Mouse (Mus musculus) spleen, postnatal 36 days (tissue): ENCODE results near the gene Elk3.

Experiments used
- DNase-seq, 2 experiments: peaks; one replicate each; pipeline ENCODE4 v3.0.0; 2022; ENCODE audit warnings: low spot score in 2 of 2, mixed read lengths in 1 of 2

The Elk3 gene

GRCm38 (mm10) chr10:93332261-93332809, 21.4 kb upstream of the Elk3 start:
- no peak for DNase-seq

GRCm38 (mm10) chr10:93331543-93331942, 20.6 kb upstream of the Elk3 start:
- no peak for DNase-seq

DNA sequence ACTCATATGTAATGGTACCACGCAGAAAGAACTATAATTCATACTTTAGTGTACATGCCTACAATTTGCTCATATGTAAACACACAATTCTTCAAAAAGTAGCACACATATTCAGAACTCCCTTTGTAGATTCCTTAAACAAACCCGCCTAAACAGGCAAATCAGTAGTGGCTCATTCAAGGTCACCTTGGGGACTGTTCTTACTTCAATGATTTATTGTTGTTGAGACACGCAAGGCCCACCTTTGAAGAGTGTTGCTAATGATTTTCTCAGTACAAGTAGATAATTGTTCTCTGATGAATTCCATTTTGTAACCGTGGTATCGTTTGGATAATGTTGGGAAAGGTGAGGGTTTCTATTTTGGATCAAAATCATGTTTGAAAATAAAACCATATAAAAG, 17.4 kb upstream of the Elk3 start:
- DNase-seq, result no peak

DNA sequence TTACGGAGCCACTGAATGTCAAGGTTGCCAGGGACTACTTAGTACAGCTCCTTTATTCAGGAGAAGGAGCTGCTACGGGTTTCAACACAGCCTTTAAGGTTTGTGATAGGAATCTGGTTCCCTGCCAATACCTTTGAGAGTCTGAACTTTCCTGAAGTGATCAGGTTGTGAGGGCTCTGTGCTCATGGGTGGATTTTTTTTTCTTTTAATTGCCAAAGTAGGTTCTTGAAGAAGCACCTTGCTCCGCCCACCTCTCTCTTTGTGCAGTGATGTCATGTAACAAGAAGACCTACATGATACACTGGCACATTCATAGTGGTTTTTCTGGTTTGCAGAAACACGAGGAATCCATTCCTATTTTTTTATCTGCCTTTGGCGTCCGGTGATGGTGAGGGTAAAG, 16.3 kb upstream of the Elk3 start:
- no peak for DNase-seq

GRCm38 (mm10) chr10:93326741-93327100, 15.8 kb upstream of the Elk3 start:
- no peak for DNase-seq

GRCm38 (mm10) chr10:93325804-93326740, 15.1 kb upstream of the Elk3 start:
- no peak for DNase-seq

GRCm38 (mm10) chr10:93325369-93325768, 14.4 kb upstream of the Elk3 start:
- DNase-seq, result peak; percentile 46 to 49

DNA sequence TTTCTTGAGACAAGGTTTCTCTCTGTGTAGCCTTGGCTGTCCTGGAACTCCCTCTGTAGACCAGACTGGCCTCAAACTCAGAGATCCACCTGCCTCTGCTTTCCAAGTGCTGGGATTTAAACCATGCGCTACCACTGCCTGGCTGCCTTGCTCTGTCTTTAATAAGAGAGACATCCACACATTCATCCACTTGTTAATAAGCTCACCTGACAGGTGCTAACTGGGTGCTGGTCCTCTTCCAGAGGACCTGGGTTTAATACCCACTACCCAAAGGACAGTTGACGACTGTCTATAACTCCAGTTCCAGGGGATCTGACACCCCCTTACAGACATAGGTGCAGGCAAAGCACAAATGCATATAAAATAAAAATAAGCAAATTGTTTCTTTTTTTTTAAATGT, 13.5 kb upstream of the Elk3 start:
- DNase-seq, result no peak

DNA sequence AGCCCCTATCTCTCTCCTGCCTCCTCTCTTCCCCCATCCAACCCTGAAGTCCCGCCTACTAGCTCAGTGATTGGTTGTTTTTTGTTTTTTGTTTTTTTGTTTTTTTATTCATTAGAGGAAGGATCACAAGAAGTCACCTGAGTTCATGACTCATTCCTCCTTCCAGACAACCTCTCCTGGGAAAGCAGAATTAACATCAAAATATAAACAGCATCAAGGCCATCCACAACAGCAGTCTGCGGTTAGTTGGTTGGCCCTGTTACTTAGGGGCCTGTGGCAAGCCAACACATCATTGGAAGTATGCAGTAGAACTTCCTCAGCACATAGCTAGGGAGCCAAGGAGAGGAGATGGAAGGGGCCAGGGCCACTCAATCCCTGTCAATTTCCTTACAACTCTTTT, 12.7 kb upstream of the Elk3 start:
- no peak for DNase-seq

DNA sequence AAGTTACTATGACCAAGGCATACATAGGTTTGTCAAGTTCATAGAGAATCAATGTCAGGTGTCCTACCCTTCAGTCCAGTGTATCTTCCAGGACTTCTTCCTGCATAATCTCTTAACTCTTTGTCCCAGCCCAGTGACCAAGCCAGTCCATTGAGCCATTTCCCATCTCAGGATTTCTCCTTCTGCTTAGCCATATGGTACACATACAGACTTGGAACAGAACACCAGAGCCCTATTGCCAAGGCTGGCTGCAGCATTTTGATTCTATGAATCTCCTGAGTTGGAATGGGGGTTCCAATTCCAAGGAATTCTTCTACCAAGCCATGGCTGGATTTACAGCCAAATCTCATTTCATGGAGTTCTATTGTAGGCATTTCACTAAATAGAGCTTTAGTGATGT, 10.8 kb upstream of the Elk3 start:
- no peak for DNase-seq

DNA sequence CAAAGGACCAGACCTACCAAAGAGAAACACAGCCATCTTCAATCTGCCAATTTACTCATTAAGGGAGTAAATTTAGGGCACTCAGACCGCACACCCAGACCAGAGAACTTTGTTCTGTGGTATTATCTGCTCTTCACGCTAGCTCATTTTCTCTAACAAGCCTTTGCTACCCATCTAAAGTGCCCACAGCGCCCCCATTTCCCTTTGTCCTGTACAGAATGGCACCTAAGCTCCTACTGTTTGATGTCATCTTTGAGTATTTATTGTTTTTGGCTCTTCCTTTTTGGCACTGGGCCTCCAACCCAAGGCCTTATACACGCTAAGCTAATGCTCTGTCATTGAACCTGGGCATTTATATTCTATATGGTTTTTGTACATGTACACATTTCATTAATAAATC, 9.2 kb upstream of the Elk3 start:
- DNase-seq, result no peak

DNA sequence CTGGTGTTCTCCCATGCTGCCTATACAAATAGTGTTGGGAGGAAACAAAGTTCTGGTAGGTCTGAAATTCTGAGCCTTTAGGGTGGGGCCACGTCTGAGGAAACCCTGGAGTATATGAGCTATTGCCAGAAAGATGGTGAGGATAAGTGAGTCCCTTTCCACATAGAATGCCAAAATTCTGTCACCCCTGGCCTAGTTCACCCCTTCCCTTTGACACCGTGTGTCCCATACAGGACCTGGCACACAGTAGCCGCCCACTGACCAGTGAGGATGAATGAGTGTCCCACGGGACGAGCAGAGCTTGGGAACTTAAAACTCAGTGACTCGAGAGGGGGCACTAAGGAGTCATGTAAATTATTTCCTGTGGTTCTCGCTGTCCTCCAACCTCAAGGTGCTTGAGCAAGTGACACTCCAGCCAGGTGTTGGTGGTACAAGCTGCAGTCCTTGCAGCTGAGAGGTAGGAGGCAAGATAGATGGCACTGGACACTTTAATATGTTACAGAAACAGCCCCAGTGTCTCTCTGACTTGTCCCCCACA, 8.7 kb upstream of the Elk3 start:
- peak in 1 of 2 experiments; percentile 36 for DNase-seq

- no peak for DNase-seq
Measured at GRCm38 (mm10) chr10:93316909-93317308, 6.0 kb upstream of the Elk3 start.

- DNase-seq, result no peak
Measured at GRCm38 (mm10) chr10:93311576-93311975, 641 bp upstream of the Elk3 start.

DNA sequence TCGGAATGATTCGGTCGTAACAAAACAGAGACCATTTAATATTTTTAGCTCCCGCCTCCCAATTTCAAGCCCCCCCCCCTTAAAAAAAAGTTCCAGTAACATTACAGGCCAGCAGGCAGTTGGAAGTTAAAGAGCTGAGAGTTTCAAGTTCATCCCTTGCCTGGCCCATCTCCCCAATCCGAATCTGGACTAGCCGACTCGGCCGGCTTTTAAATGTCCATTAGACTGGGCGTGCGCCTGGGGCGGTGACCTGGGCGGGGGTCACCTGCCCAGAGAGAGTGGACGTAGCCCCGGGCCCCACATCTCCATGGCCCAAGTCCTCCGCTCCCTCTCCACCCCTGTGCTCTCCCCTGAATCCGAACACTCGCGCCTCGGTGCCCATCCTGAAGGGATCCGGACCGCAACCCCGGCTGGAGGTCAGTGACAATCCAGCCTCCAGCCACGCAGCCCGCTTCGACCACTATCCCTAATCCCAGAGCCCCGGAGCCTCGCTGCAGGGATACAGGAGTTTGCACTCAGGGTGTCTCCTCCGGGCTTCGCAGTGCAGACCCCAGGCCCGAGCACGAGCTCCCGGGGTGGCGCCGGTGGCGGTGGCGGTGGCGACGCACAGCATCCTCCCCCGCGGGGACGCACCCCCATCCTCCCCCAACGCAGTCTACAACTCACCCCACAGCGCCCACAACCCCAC, 857 bp downstream of the Elk3 start:
- DNase-seq, result peak; percentile 60 to 68

DNA sequence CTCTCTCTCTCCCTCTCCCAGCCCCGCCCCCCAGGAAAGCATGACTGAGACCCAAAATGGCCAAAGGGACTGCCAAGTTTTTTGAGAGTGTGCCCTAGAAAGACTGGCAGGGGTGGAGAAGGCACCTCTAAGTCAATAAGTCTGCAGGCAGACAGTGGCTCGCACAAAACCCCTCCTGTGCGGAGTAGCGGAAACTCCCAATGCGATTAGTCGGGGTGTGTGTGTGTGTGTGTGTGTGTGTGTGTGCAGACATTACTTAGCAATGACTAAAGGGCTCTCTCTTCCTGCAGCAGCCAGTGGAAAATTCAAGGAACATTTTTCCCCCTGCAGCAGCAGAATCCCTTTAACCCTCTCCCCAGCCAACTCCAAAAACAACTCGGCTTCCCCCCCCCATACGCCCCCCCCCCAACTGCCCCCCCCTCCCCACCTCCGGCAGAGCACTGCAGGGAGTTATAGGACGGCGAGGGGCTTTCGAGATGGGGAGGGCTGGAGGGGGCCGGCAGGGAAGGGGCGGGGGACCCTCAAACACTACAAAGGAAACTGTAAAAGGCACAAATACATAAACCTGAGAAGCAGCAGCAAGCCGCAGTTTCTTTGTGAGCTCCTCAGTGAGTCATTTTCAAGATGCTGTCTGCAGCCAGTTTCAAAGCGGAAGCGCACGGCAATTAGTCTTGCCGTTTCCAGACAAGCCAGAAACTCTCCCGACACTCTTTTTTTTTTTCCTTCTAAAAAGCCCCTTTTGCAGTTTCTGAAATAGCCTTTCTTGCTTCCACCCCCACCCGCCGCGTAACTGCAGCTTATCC, 1.6 kb downstream of the Elk3 start:
- peak; percentile 63 to 69 for DNase-seq

DNA sequence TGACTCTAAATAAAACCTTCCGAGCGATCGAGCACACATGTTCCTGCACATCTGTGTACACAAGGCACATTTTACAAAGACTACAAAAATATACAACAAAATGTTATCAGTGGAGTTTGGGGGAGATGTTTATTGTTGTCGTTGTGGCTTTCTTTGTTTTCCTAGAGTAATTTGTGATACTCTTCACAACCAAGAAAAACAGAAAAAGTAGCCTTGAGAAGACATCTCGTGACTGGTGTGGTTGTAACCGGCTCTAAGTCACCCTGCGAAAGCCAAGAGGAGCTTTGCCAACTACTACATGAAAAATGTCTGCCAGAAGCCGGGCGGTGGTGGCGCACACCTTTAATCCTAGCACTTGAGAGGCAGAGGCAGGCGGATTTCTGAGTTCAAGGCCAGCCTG, 4.6 kb downstream of the Elk3 start:
- no peak for DNase-seq

GRCm38 (mm10) chr10:93305946-93306345, 5.0 kb downstream of the Elk3 start:
- DNase-seq, result no peak

- DNase-seq, result no peak
Measured at GRCm38 (mm10) chr10:93303231-93303630, 7.7 kb downstream of the Elk3 start.

- no peak for DNase-seq
Measured at GRCm38 (mm10) chr10:93301831-93302230, 9.1 kb downstream of the Elk3 start.

GRCm38 (mm10) chr10:93298208-93298607, 12.7 kb downstream of the Elk3 start:
- no peak for DNase-seq

DNA sequence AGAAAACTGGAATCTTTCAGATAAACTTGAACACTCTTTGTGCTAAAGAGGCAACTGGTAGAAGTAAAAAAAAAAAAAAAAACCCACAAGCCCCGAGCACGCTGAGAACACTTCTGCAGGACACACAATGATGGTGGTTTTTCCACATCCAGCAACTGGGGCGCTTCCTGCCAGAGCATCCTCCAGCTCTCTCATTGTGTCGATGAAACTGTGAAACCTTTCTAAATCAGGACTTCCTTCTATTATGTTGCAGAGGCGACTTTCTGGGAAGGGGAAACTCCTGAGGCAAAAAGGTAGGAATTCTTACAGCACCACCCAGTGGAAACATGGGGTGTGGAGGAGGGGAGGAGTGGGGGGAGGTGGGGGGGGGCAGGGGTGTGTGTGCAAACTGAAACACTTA, 13.2 kb downstream of the Elk3 start:
- no peak for DNase-seq
